Mouse (Mus musculus) kidney, adult 2 months (tissue): Measurements from ENCODE around the gene Gm27021.

Experiments
- CTCF ChIP-seq: fragments of 200-500 bp; conservative IDR thresholded peaks from 2 replicates; pipeline ENCODE4 v1.5.1; 2011; ENCODE audit warnings: low read depth, mild to moderate bottlenecking, control low read depth, low read length, moderate library complexity, mixed read lengths; ENCODE audit not compliant: insufficient read depth, insufficient read length
- POLR2A ChIP-seq: fragments of 200-500 bp; IDR thresholded peaks from one replicate; pipeline ENCODE4 v1.6.1; 2011; ENCODE audit warnings: low read depth, low read length, control low read depth

GRCm38 (mm10) chr8:120560535-120560934 lies 107.3 kb downstream of the Gm27021 start:
- TF ChIP-seq POLR2A = no peak
- no peak for TF ChIP-seq CTCF
